Mouse (Mus musculus): ENCODE results near the gene Mical2. TPM values are rescaled to one million over a fixed set of nuclear protein-coding genes. Genes with fewer than 3 reads are reported as not detected.
A peak's percentile ranks its signal among the peaks of the same experiment; 100 is the strongest.

Mical2 gene
- polyA plus RNA-seq, 1 experiment: 4.8 TPM

DNA sequence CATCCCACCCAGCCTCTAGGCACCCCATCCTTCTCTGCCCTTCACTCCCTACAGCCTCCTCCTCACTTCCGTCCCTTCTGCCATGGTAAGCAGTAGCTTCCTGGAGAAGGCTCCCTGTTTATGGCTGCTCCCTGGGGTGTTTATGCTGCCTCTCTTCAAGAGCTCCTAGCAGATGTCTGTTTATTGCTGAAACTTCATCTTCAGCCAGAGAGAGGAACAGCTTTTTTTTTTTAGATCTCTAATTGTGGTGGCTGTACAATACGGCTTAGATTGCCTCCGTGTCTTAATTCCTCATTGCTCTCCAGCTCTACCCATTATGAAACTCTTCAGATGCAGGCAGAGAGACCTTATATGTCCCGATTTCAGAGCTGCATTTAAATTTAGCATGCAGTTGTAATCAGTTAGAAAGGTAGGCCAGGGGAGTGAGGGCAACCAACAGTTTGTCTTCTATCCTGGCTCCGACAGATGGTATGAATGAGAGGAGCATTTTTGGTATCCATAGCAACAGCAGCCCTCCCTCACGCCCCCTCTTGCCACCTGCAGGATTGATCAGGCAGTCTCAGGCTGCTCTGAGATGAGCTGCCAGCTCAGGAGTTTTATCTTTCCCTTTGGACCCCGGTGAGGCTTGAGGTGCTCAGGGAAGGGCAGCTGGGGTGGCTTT is 7.8 kb downstream of the Mical2 start:
- peak; percentile 89 for DNase-seq (ENCODE audit: low read depth)
- TF ChIP-seq CTCF (IDR thresholded peaks at IDR 0.05; ENCODE audit: borderline replicate concordance, extremely low read depth, insufficient read depth, insufficient read length): peak; percentile 35; the same call in 1 of the 2 replicates
- no peak for TF ChIP-seq POLR2A (IDR thresholded peaks at IDR 0.05; ENCODE audit: borderline replicate concordance, extremely low read depth, insufficient read depth, insufficient read length, poor library complexity, severe bottlenecking)

DNA sequence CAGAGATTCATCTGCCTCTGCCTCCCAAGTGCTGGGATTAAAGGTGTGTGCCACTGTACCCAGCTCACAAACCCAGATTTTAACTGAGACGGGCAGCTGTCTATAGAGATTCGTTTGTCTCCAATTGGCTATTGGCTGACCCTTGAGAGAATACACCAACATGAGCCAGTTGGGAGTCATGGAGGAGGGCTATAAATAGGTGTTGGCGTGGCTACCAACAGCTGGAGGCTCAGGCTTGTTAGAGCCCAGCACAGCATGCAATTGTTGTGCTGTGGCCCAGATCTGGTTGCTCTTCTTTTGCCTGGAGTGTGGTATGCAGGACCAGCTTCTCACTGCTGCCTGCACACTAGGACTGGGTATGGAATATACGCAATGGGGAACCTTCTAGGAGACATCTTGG is 8.8 kb downstream of the Mical2 start:
- DNase-seq (ENCODE audit: low read depth): no peak
- TF ChIP-seq CTCF (IDR thresholded peaks at IDR 0.05; ENCODE audit: borderline replicate concordance, extremely low read depth, insufficient read depth, insufficient read length) (no peak), POLR2A (IDR thresholded peaks at IDR 0.05; ENCODE audit: borderline replicate concordance, extremely low read depth, insufficient read depth, insufficient read length, poor library complexity, severe bottlenecking) (no peak)

DNA sequence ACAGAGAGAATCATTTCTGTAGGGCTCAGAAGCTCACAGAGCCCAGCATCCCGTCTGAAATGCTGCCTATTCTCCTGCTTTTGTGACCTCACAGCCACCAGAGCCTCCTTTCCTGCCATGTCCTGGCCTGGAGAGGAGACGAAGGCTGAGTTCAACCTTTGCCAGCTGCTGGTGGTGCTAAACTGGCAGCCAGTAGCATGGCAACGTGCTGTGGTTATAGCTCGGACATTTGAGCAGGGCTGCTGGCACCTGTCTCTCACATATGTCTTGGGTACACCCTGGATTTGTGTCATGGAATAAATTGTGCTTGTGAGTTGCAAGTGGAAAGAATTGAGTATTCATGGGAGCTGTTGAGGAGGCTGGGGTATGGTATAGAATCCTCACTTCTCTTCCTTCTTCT is 9.8 kb downstream of the Mical2 start:
- DNase-seq (ENCODE audit: low read depth): no peak

DNA sequence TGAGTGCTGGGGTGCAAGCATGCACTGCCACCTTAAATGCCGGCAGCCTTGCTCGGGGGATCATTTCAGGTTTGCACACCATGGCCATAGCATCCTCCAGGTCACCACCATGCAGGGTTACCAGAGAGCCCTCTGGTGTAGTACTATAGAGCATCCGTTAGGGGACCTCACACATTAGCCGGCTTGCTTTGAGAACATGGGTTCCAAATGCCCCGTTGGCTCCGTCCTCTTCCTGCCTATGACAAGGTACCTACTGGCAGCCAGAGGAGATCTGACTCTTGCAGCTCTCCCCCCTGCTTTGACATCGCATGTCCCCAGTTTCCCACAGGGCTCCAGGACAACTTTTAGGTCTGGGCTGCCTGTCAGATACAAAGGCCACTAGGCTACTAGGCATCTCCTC is 11.6 kb downstream of the Mical2 start:
- TF ChIP-seq CTCF (IDR thresholded peaks at IDR 0.05; ENCODE audit: borderline replicate concordance, extremely low read depth, insufficient read depth, insufficient read length) (no peak), POLR2A (IDR thresholded peaks at IDR 0.05; ENCODE audit: borderline replicate concordance, extremely low read depth, insufficient read depth, insufficient read length, poor library complexity, severe bottlenecking) (no peak)
- DNase-seq (ENCODE audit: low read depth): no peak

More for the DNA sequence above, 9.8 kb downstream of the Mical2 start:
- TF ChIP-seq POLR2A (IDR thresholded peaks at IDR 0.05; ENCODE audit: borderline replicate concordance, extremely low read depth, insufficient read depth, insufficient read length, poor library complexity, severe bottlenecking) (no peak), CTCF (IDR thresholded peaks at IDR 0.05; ENCODE audit: borderline replicate concordance, extremely low read depth, insufficient read depth, insufficient read length) (no peak)

DNA sequence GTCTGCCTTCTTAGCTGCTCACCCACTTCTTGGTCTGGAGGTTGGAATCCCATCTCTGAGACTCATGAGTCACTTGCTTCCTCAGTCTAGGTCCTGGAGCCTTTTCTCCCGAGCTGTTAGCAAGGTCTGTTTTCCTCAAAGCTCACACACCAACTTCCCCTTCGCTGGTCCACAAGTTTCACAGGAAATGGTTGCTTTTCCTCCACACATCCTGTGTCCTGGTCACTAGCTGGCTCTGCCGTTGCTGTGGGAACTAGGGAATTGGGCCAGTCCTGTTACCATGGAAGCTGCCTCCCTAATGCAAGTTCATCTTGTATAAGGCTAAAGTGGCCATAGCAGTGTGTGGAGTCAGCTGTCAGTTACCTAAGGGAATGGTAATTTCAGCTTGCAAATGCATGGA is 12.2 kb downstream of the Mical2 start:
- DNase-seq (ENCODE audit: low read depth): peak; percentile 47
- TF ChIP-seq POLR2A (IDR thresholded peaks at IDR 0.05; ENCODE audit: borderline replicate concordance, extremely low read depth, insufficient read depth, insufficient read length, poor library complexity, severe bottlenecking) (no peak), CTCF (IDR thresholded peaks at IDR 0.05; ENCODE audit: borderline replicate concordance, extremely low read depth, insufficient read depth, insufficient read length) (no peak)

DNA sequence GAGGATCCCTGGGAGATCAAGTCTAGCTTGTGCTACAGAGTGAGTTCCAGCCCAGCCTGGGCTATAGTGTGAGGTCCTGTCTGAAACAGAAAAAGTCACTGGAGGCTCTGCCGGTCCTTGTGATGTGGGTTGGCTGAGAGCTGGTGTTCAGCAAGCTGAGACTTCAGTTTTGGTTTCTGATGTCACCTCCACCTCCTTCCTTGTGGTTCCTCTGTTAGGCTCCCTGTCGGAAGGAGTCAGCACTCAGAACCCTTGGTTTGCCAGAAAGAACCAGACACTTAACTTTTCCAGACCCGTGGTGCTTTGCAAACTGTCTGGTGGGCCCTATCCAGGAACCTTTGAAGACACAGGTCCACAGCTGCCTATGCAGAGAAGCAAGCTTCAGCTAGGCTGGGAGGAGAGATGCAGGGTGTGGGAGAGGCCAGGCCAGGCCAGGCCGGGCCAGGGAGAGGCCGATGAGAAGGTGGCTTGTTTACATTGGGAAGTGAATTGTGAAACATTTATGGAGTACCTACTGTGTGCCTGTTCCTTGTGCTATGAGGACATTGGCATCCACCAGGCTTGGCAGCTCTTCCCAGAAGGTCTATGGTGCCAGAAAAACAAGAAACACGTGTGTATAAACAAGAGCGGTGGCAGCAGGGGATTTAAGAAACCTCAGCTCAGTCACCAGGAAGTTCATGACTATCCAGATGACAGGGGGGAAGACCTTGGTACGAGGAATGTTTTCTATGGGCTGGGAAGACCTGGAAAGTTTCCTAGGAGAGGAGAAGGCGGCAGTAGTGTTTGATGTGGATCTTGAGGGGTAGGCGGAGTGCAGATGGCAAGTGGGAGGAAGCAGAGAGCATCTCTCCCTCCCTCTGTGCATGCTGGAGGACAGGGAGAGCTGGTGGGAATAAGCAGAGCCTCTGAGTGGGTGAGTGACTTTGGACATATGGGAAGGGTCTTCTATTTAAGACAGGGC is 13.4 kb downstream of the Mical2 start:
- no peak for DNase-seq (ENCODE audit: low read depth)
- TF ChIP-seq POLR2A (IDR thresholded peaks at IDR 0.05; ENCODE audit: borderline replicate concordance, extremely low read depth, insufficient read depth, insufficient read length, poor library complexity, severe bottlenecking): no peak
- no peak for TF ChIP-seq CTCF (IDR thresholded peaks at IDR 0.05; ENCODE audit: borderline replicate concordance, extremely low read depth, insufficient read depth, insufficient read length)

DNA sequence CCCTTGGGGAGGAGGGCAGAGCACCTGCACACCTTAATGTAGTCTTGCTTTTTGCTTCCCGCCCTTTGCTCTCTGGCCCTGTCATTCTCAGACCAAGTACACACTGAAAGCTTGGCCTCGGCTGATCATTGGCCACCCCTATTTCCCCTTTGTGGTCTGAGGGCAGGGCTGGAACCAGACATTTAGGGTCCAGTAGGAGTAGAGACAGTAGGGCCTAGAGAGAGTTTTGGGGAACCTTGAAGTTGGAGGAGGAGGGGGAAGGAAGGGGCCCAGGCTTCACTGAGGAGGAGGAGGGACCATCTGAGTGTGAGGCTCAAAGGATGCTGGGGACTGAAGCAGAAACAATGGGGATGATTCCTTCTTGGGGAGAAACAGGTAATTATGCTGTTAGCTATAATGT is 15.1 kb downstream of the Mical2 start:
- DNase-seq (ENCODE audit: low read depth): no peak
- no peak for TF ChIP-seq CTCF (IDR thresholded peaks at IDR 0.05; ENCODE audit: borderline replicate concordance, extremely low read depth, insufficient read depth, insufficient read length)
- TF ChIP-seq POLR2A (IDR thresholded peaks at IDR 0.05; ENCODE audit: borderline replicate concordance, extremely low read depth, insufficient read depth, insufficient read length, poor library complexity, severe bottlenecking): no peak

DNA sequence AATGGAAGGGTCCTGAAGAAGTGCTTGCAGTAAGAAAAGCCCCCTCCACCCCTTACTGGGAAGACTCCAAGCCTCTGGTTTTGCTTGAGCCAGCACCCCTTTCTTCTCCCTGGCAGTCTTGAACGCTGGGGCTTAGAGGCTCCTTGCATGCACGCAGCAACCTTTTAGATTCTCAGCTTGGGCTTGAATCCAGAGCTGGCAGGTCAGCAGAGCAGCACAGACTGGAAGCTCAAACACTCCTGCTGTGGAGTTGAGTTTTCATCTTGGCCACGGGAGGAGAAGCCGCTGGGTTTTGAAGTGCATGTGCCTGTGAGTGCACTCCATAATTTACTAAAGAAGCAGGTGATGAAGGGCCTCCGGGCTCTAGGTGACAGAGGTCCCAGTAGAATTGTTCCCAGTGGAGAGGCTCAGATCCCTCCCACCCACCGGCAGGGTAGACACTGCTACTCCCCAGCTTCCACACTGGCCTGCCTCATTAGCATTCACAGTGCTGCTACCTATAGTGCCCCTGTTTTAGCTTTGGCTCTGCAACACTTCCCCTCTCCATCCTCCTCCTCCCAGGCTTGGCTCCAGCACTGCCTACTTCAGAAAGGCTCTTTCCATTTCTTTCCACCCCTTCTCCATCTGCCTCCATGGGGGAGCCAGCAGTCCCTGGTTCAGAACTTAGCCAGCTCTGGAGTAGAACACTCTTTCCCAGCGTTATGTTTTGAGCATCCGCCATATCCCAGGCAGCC is 15.7 kb downstream of the Mical2 start:
- peak; percentile 55 for DNase-seq (ENCODE audit: low read depth)
- no peak for TF ChIP-seq CTCF (IDR thresholded peaks at IDR 0.05; ENCODE audit: borderline replicate concordance, extremely low read depth, insufficient read depth, insufficient read length)
- no peak for TF ChIP-seq POLR2A (IDR thresholded peaks at IDR 0.05; ENCODE audit: borderline replicate concordance, extremely low read depth, insufficient read depth, insufficient read length, poor library complexity, severe bottlenecking)

DNA sequence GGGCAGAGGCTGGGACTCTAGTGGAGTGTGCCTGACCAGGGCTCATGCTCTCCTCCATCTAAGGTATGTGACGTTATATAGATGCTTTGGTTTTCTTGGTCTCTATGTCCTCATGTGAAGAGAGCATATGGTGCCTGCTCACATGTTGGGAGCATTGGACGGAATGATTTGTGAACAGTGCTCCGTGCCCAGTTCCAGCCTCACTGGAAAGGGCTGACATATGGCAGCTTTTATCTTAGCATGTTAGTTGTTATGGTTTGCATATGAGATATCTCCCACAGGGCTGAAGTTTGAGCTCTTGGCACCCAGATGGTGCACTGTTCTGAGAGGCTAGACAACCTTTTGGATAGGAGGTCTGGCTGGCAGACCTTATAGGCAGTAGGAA is 16.3 kb downstream of the Mical2 start:
- TF ChIP-seq CTCF (IDR thresholded peaks at IDR 0.05; ENCODE audit: borderline replicate concordance, extremely low read depth, insufficient read depth, insufficient read length) (no peak), POLR2A (IDR thresholded peaks at IDR 0.05; ENCODE audit: borderline replicate concordance, extremely low read depth, insufficient read depth, insufficient read length, poor library complexity, severe bottlenecking) (no peak)
- DNase-seq (ENCODE audit: low read depth): peak; percentile 65

DNA sequence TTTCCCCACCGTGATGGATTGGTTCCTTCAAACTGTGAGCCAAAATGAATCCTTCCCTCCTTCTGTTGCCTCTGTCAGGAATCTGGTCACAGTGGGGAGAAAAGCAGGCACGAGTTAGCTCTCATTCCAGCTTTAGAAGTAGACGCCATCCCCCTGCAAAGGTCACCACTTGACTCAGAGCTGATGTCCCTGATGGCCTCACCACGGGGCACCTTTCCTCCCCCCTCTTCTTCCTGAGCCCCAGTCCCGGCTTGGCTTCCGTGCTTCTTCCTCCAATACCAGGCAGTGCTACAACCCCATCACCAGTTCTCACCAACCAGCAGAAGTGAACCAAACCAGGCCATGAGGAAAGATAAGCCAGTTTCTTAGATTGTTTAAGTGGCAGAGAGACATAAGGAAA is 16.9 kb downstream of the Mical2 start:
- DNase-seq (ENCODE audit: low read depth): no peak
- TF ChIP-seq CTCF (IDR thresholded peaks at IDR 0.05; ENCODE audit: borderline replicate concordance, extremely low read depth, insufficient read depth, insufficient read length) (no peak), POLR2A (IDR thresholded peaks at IDR 0.05; ENCODE audit: borderline replicate concordance, extremely low read depth, insufficient read depth, insufficient read length, poor library complexity, severe bottlenecking) (no peak)

DNA sequence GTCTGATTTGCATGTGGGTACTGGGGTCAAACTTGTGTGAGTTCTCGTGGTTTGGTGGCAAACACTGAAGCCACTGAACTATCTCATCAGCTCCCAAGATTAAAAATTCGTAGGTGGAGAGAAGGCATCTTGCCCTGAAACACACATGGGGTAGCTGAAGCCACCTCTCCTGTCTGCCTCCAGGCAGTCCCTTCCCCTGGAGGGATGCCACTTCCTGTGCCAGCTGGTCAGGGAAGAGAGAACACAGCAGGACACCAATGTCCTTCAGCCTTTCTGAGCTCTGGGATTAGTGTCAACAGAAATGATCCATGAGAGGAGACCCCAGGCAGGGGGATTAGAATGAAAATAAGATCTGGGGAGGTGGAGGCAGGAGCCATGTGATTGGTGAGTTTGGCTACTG is 18.4 kb downstream of the Mical2 start:
- no peak for DNase-seq (ENCODE audit: low read depth)
- TF ChIP-seq POLR2A (IDR thresholded peaks at IDR 0.05; ENCODE audit: borderline replicate concordance, extremely low read depth, insufficient read depth, insufficient read length, poor library complexity, severe bottlenecking) (no peak), CTCF (IDR thresholded peaks at IDR 0.05; ENCODE audit: borderline replicate concordance, extremely low read depth, insufficient read depth, insufficient read length) (no peak)

Data from brain, embryonic 14.5 days (tissue).